Mouse (Mus musculus) urinary bladder, postnatal 25 days (tissue): ENCODE results near the gene Supt4a.

Experiments used
- DNase-seq: peaks from one replicate; pipeline ENCODE4 v3.0.0; 2022; ENCODE audit warnings: low spot score

Supt4a gene

GRCm38 (mm10) chr11:87751491-87751966 is 14.2 kb downstream of the Supt4a start:
- DNase-seq, result no peak

- no peak for DNase-seq
These were observed 15.0 kb downstream of the Supt4a start for GRCm38 (mm10) chr11:87752307-87752706.

- DNase-seq, result no peak
These were observed 15.9 kb downstream of the Supt4a start for GRCm38 (mm10) chr11:87753255-87753654.

- no peak for DNase-seq
These were observed 16.6 kb downstream of the Supt4a start for GRCm38 (mm10) chr11:87753891-87754501.

- no peak for DNase-seq
These were observed 17.3 kb downstream of the Supt4a start for GRCm38 (mm10) chr11:87754603-87755002.

- DNase-seq, result no peak
These were observed 18.1 kb downstream of the Supt4a start for GRCm38 (mm10) chr11:87755360-87756017.

GRCm38 (mm10) chr11:87756251-87756820 is 19.0 kb downstream of the Supt4a start:
- no peak for DNase-seq

GRCm38 (mm10) chr11:87757001-87757954 is 19.9 kb downstream of the Supt4a start:
- DNase-seq, result no peak

- DNase-seq, result no peak
These were observed 21.0 kb downstream of the Supt4a start for GRCm38 (mm10) chr11:87758161-87758911.

- DNase-seq, result no peak
These were observed 21.7 kb downstream of the Supt4a start for GRCm38 (mm10) chr11:87758957-87759608.

GRCm38 (mm10) chr11:87759609-87760005 is 22.3 kb downstream of the Supt4a start:
- DNase-seq, result no peak

- DNase-seq, result no peak
These were observed 23.1 kb downstream of the Supt4a start, which contains the start of gene Tspoap1 for GRCm38 (mm10) chr11:87760301-87761081. TSS of gene Tspoap1 (plus strand) at chr11:87760541.

- DNase-seq, result no peak
These were observed 23.9 kb downstream of the Supt4a start for GRCm38 (mm10) chr11:87761181-87761721.

- DNase-seq, result no peak
These were observed 24.7 kb downstream of the Supt4a start for GRCm38 (mm10) chr11:87761806-87762701.

GRCm38 (mm10) chr11:87762702-87763385 is 25.5 kb downstream of the Supt4a start:
- no peak for DNase-seq

- DNase-seq, result no peak
These were observed 26.2 kb downstream of the Supt4a start for GRCm38 (mm10) chr11:87763511-87763987.

- peak; percentile 22 for DNase-seq
These were observed 26.9 kb downstream of the Supt4a start for GRCm38 (mm10) chr11:87763988-87764876.
